Mouse (Mus musculus): ENCODE data around the gene Grxcr1. TPM values are rescaled to one million over a fixed set of nuclear protein-coding genes. Genes with fewer than 3 reads are reported as not detected.
A peak's percentile ranks its signal among the peaks of the same experiment; 100 is the strongest.

The Grxcr1 gene
- total RNA-seq, 2 experiments from 2014 or later: not detected

DNA sequence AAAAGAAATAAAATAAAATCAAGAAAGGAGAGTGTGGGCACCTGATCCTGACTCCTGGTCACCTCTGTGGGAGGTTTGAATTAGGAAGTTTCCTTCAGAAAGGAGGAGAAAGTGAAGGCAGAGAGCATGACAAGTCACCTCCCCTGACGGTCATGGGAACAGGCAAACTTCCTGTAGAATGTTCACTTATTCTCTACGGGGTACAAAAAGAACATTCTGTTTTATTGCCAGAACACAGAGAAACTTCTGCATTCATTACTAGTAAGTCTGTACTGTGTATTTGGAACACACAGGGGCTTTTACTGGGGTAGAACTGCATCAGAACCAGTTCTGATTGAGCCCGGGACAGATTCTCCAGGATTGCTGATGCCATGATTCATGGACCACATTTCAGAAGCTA lies 55.5 kb downstream of the Grxcr1 start:
- DNase-seq: no peak

DNA sequence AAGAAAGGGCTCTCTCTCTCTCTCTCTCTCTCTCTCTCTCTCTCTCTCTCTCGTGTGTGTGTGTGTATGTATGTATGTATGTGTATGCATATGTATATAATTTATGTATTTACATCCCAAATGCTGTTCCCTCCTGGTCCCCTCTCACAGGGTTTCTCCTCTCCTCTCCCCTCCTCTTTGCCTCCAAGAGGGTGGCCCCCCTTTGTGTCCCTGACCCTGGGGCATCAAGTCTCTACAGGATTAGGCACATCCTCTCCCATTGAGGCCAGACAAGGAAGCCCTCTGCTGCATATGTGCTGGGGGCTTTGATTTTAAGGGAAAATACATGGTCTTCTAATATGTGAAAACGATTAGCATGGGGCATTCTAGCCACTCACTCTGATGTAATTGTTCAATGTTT lies 61.5 kb downstream of the Grxcr1 start:
- DNase-seq: no peak

GRCm38 (mm10) chr5:68097665-68098624 lies 66.3 kb downstream of the Grxcr1 start:
- no peak for DNase-seq

DNA sequence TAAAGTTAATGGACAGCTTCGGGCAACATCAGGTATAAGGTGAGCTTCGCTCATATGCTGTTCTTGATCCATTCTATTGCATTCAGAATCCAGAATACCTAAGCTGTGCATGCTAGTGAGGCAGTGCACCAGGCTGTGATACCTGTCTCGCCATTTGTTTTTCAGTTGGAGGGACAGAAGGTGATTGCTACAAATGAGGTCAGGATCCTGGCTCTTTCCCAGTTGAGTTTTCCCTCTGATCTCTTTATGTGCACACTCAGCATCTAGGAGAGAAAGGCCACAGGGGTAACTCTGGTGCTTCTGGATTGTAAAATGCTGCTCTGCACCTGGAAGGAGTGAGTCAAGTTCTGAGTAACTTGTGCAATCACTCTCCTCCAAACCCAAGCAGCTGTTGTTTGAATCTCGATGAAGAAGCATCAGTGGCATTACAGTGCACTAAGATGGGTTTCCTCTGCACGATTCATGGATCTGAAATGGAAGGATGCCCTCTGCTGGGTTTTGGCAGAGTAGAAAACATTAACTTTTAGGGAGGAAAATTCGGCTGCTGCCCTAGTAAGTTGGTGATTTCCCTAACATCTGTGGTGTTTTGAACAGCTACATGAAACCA lies 80.9 kb downstream of the Grxcr1 start:
- DNase-seq: no peak

DNA sequence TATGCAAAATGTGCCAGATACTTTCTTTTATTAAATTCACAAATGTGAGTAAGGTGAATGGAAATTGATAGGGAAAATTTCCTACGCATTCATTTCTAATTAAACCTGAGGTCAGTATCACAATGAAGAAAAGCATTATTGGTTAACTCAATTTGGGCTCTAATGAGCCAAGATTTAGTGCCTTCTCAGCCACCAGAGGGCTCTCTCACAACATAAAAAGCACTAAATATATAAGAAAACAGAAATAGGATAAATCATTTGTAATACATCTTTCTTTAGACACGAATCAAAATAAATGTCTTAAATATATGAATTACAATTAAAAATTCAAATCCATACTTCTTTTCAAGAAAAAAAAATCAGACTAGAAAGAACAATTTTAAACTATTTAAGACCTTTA lies 89.2 kb downstream of the Grxcr1 start:
- no peak for DNase-seq

- DNase-seq: no peak
These were observed 91.2 kb downstream of the Grxcr1 start for GRCm38 (mm10) chr5:68122883-68123282.

DNA sequence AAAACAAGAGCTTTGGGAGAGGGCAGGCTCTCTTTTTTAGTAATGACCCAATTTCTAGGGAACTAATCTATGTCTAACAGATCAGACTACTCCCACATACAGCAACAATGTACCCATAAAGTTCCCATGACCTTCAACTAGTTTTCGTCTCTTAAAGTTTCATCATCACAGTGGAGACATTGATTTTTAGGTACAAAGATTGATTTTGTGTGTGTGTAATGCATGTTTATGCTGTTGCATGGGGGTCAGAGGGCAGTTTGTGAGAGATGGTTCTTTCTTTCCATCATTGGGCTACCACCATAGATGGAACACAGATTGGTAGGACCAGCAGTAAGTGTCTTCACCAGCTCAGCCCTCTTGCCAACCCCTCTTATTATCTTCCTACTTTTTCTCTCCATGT lies 93.8 kb downstream of the Grxcr1 start:
- no peak for DNase-seq

- DNase-seq: peak; percentile 1 to 7
These were observed 96.8 kb downstream of the Grxcr1 start for GRCm38 (mm10) chr5:68128421-68128820.

DNA sequence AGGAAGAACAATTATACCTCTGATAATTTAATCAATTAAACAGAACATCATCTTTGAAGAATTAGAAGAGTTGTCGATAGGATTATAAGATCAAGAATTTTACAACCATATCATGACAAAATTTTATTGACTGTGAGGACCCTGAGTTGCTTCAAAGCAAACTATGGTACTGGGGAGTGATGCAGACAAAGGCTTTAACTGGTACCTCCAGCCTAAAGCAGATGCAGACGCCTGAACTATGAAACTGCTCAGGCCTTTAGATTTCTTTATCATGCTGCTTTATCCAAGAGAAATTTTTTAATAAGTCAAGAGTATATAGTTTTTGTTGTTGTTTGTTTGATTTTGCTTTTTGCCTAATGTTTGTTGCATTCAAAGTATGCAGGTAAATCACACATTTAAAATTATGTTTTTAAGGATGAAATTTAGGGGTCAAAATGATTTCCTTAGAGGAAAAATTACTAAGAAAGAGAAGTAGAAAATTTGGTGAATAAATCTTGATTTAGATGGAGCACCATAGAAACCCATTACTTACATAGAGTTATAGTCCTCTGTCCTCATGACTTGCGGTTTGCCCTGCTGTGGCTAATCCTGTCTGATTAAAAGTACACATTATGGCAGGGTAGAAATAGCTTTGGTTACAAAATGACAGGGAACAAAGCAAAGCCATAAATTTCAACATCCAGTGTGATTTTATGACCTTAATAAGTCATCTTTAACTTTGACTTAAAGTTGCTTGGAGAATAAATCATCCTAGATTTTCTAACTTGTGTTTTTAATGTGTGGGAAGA lies 97.4 kb downstream of the Grxcr1 start:
- DNase-seq: no peak

DNA sequence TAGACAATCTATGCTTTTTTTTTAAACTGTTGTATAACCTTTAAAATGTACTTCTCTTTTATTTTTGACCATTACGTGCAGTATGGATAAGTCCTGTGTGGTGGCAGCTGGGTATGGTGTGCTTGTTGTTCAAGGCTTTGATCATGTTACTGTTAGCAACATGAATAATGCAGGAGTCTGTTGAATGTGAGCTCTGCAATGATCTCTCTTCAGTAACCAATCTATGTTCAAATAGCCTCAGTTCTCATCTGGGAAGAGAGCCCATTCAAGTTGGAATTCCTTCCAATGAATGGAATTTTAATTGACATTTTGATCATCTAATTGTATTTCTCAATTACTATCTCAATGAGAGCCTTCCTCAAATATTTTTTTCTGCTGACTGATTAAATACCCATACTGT lies 115.2 kb downstream of the Grxcr1 start:
- DNase-seq: no peak

GRCm38 (mm10) chr5:68149946-68150345 lies 118.3 kb downstream of the Grxcr1 start:
- no peak for DNase-seq

DNA sequence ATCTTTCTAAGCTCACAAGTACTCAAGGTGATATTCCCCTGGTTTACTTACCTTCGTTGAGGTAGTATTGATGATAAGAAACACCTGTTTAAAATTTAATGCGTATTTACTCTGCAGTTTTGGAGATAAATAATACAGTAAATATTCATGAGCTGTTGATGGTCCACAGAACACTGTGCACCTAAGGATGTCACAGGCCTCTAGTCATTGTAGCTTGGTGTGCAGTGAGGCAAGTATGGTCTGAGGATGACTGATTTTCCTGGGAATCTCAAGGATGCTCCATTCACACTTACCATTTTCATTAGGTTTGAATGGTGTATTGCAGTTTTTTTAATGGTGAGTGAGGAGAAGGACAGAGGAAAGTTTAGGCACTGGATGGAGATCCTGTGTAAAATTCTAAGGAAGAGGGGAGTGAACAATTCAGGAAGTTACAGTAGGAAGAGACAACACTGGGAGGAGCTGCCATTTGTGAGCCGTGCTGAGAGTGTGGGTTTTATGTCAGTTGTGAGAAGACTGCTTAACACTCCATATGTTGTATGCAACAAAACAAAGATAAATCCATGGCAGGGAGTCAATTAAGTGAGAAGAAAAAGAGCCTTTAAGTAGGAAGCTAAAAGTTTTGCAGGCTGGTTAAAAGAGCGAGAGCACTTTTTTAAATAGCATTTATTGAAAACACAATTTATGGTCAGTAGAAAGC lies 118.9 kb downstream of the Grxcr1 start:
- DNase-seq: no peak

DNA sequence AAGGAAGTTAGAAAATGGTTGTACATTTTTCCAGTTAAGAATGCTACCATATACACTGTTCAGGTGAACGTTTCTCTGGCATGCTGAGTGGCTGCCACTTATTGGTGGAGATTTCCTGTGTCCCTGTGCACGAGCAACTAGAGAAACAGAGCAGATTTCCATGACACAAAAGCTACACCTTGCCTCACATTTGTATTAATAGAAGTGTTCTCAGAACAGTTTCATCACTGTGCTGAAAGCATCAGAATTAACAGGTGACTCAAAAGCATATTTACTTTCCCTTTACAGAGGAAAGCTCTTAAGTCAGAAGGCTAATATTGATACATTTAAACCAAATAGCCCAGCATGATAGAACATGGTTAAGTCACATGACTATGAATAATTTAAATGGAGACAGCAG lies 130.9 kb downstream of the Grxcr1 start:
- no peak for DNase-seq

GRCm38 (mm10) chr5:68165954-68166353 lies 134.3 kb downstream of the Grxcr1 start:
- DNase-seq: no peak

Other genes with a start within 250 kb of the Grxcr1 start
- gene Atp8a1, start 184.4 kb upstream of the Grxcr1 start, total RNA-seq (2021): 10 to 100 TPM; 15.8 to 25.7 TPM
- not detected for gene Gm5108, start 90.2 kb upstream of the Grxcr1 start, total RNA-seq (2021)
- not detected for gene Gm21905, start 85.4 kb upstream of the Grxcr1 start, total RNA-seq (2021)